Mouse (Mus musculus): ENCODE results near the gene Haus8.

- TF ChIP-seq CTCF (conservative IDR thresholded peaks at IDR 0.05; ENCODE audit: insufficient read depth, insufficient read length, low read depth, low read length) (peak; percentile 57), POLR2A (IDR thresholded peaks at IDR 0.05; ENCODE audit: low read depth, low read length) (no peak)
These were observed 11.5 kb downstream of the Haus8 start for GRCm38 (mm10) chr8:71261234-71261633.
